In the genomic region with DNA sequence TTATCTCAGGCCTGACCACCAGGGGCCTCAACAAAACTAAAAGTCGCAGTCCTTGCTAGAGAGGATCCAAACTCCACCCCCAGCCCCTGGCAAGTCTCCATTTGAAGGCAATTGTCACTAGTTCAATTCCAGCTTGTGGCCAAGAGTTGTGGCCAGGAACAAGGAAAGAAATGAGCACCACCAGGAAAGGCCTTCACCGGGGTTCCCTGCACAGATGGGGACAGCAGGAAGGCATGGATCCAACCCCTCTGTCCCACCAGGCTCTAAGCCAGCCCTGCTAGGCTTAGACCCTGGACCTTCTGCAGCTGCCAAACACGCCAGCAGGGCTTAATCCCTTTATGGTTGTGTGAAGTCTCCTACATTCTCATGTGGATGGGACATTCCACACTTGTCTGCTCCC, we compare ENCODE assay signal across 16 mouse cellular contexts.
"Had no signal": no experiment of that assay in that cellular context is flagged by ENCODE, and none has a peak within 500 bp of the region (broad histone marks: within the 10 kb centered on the region; RNA-seq: fewer than 3 reads in every experiment).

No protein-coding gene starts in this region.

- H3K9me3 ChIP-seq: kidney, embryonic 15.5 days; limb, embryonic 15.5 days; liver, embryonic 13.5 days; midbrain, embryonic 15.5 days; neural tube, embryonic 13.5 days had no signal

- ATAC-seq: midbrain, embryonic 15.5 days had no signal

- H3K4me3 ChIP-seq: kidney, embryonic 15.5 days; left cerebral cortex, adult 2 months; limb, embryonic 15.5 days; liver, embryonic 13.5 days; midbrain, embryonic 15.5 days; neural tube, embryonic 13.5 days had no signal

- H3K27me3 ChIP-seq: midbrain, embryonic 15.5 days; neural tube, embryonic 13.5 days had no signal

- H3K27ac ChIP-seq: kidney, embryonic 15.5 days; left cerebral cortex, adult 2 months; limb, embryonic 15.5 days; liver, embryonic 13.5 days; midbrain, embryonic 15.5 days; neural tube, embryonic 13.5 days had no signal

- H3K9ac ChIP-seq: kidney, embryonic 15.5 days; limb, embryonic 15.5 days; liver, embryonic 13.5 days; midbrain, embryonic 15.5 days; neural tube, embryonic 13.5 days had no signal

- H3K4me2 ChIP-seq: kidney, embryonic 15.5 days; limb, embryonic 15.5 days; liver, embryonic 13.5 days; midbrain, embryonic 11.5 days; midbrain, embryonic 15.5 days; neural tube, embryonic 13.5 days had no signal

- H3K36me3 ChIP-seq: kidney, embryonic 15.5 days; limb, embryonic 15.5 days; liver, embryonic 13.5 days; midbrain, embryonic 15.5 days; neural tube, embryonic 13.5 days had no signal

- H3K4me1 ChIP-seq: kidney, embryonic 15.5 days; limb, embryonic 15.5 days; liver, embryonic 13.5 days had no signal

- DNase-seq: kidney, adult 2 months; kidney, postnatal 14 days; layer of hippocampus, adult 9-11 months; liver, embryonic 13.5 days; lung, adult 18-20 months; retina, postnatal 1 day; right cerebral cortex, postnatal 4 days; spleen, adult 18-20 months; thymus, adult 2 months; thymus, postnatal 25 days had no signal
